Comparison of ENCODE assay signal across 14 mouse cellular contexts in genomic region chr4:106227428-106227827, GRCm38 (mm10).
DNase-seq lines count a peak whose midpoint lies in the region; ATAC-seq and TF ChIP-seq lines count a peak whose summit lies in the region.
"Had no signal": no experiment of that assay in that cellular context is flagged by ENCODE, and none has a peak within 500 bp of the region (broad histone marks: within the 10 kb centered on the region; RNA-seq: fewer than 3 reads in every experiment).

No protein-coding gene starts in this region.

- no peaks in the 10 kb centered on the region for H3K36me3 ChIP-seq in forebrain, embryonic 14.5 days (ENCODE audit: control insufficient read depth, insufficient read depth, low read length)
- no peaks in the 10 kb centered on the region for H3K36me3 ChIP-seq in forebrain, embryonic 12.5 days (replicated peaks)
- no peaks in the 10 kb centered on the region for H3K36me3 ChIP-seq in embryonic facial prominence, embryonic 10.5 days (replicated peaks)
- H3K36me3 ChIP-seq: embryonic facial prominence, embryonic 12.5 days; limb, embryonic 13.5 days; stomach, embryonic 15.5 days had no signal

- peak; percentile 68 for TF ChIP-seq CTCF in layer of hippocampus, adult 2 months (conservative IDR thresholded peaks at IDR 0.05)

- ATAC-seq in forebrain, embryonic 14.5 days, result no peak
- ATAC-seq in forebrain, embryonic 12.5 days (ENCODE audit: low FRiP score), result no peak
- ATAC-seq: inflammation-experienced regulatory T-cells, adult 6 months had no signal

- H3K4me1 ChIP-seq in forebrain, embryonic 14.5 days (ENCODE audit: control insufficient read depth, insufficient read depth, low read length), result no peaks in the 10 kb centered on the region
- H3K4me1 ChIP-seq in forebrain, embryonic 12.5 days, result no peaks in the 10 kb centered on the region
- peaks cover 9% of the 10 kb centered on the region for H3K4me1 ChIP-seq in embryonic facial prominence, embryonic 10.5 days
- H3K4me1 ChIP-seq: stomach, embryonic 15.5 days had no signal

- H3K27me3 ChIP-seq in forebrain, embryonic 14.5 days (replicated peaks; ENCODE audit: control insufficient read depth, insufficient read depth, low read length), result no peaks in the 10 kb centered on the region
- no peaks in the 10 kb centered on the region for H3K27me3 ChIP-seq in forebrain, embryonic 12.5 days
- no peaks in the 10 kb centered on the region for H3K27me3 ChIP-seq in embryonic facial prominence, embryonic 10.5 days (replicated peaks; ENCODE audit: low read depth, poor library complexity, severe bottlenecking)
- H3K27me3 ChIP-seq: embryonic facial prominence, embryonic 12.5 days; stomach, embryonic 15.5 days had no signal

- H3K9ac ChIP-seq in forebrain, embryonic 14.5 days (ENCODE audit: low read length), result no peak overlapping the region
- no peak overlapping the region for H3K9ac ChIP-seq in forebrain, embryonic 12.5 days
- H3K9ac ChIP-seq: embryonic facial prominence, embryonic 12.5 days; limb, embryonic 13.5 days; stomach, embryonic 15.5 days had no signal

- no peak overlapping the region for H3K4me2 ChIP-seq in forebrain, embryonic 14.5 days (ENCODE audit: low read length)
- H3K4me2 ChIP-seq in forebrain, embryonic 12.5 days, result no peak overlapping the region
- H3K4me2 ChIP-seq: embryonic facial prominence, embryonic 12.5 days; limb, embryonic 13.5 days; stomach, embryonic 15.5 days had no signal

- 52% methylated on average over 8 of the region's 8 CpGs for WGBS in forebrain, embryonic 14.5 days
- WGBS in forebrain, embryonic 12.5 days, result 69% methylated on average over 8 of the region's 8 CpGs
- 68% methylated on average over 8 of the region's 8 CpGs for WGBS in embryonic facial prominence, embryonic 10.5 days

- peak; percentile 36 for DNase-seq in forebrain, embryonic 14.5 days (ENCODE audit: low spot score)
- DNase-seq in layer of hippocampus, adult 2 months (ENCODE audit: low spot score in 2 of 2), result peak in 1 of 2 experiments; percentile 22
- no peak for DNase-seq in layer of hippocampus, adult 9-10 months (ENCODE audit: low spot score)
- DNase-seq in 3T3-L1 (ENCODE audit: low read depth, low spot score), result peak; percentile 41
- DNase-seq in embryonic facial prominence, embryonic 10.5 days (ENCODE audit: low spot score), result peak; percentile 60
- DNase-seq in spleen, postnatal 14 days (ENCODE audit: low spot score in 2 of 2), result no peak
- no peak for DNase-seq in adrenal gland, postnatal 4 days (ENCODE audit: low spot score in 2 of 2)

- no peak overlapping the region for H3K4me3 ChIP-seq in forebrain, embryonic 14.5 days (ENCODE audit: low read depth, low read length)
- H3K4me3 ChIP-seq in forebrain, embryonic 12.5 days (replicated peaks), result no peak overlapping the region
- no peak overlapping the region for H3K4me3 ChIP-seq in layer of hippocampus, adult 2 months
- H3K4me3 ChIP-seq in embryonic facial prominence, embryonic 10.5 days, result no peak overlapping the region
- H3K4me3 ChIP-seq: embryonic facial prominence, embryonic 12.5 days; limb, embryonic 13.5 days; myocyte; stomach, embryonic 15.5 days had no signal

- H3K9me3 ChIP-seq in forebrain, embryonic 14.5 days (replicated peaks; ENCODE audit: control insufficient read depth, low read length), result no peaks in the 10 kb centered on the region
- H3K9me3 ChIP-seq in forebrain, embryonic 12.5 days, result no peaks in the 10 kb centered on the region
- H3K9me3 ChIP-seq in embryonic facial prominence, embryonic 10.5 days, result no peaks in the 10 kb centered on the region
- H3K9me3 ChIP-seq: embryonic facial prominence, embryonic 12.5 days; limb, embryonic 13.5 days; stomach, embryonic 15.5 days had no signal

- H3K27ac ChIP-seq in forebrain, embryonic 14.5 days (ENCODE audit: low read depth, low read length), result no peak overlapping the region
- H3K27ac ChIP-seq in forebrain, embryonic 12.5 days, result no peak overlapping the region
- H3K27ac ChIP-seq in layer of hippocampus, adult 2 months, result no peak overlapping the region
- no peak overlapping the region for H3K27ac ChIP-seq in embryonic facial prominence, embryonic 10.5 days (replicated peaks)
- H3K27ac ChIP-seq: embryonic facial prominence, embryonic 12.5 days; limb, embryonic 13.5 days; macrophage; stomach, embryonic 15.5 days had no signal

Comparison
In these comparisons a context has a peak if more than half of its experiments do, and no peak if none do; other contexts are left out.
1. DNase-seq: peak in forebrain, embryonic 14.5 days (single experiment), 3T3-L1 (single experiment) and embryonic facial prominence, embryonic 10.5 days (single experiment); none in layer of hippocampus, adult 9-10 months (single experiment), spleen, postnatal 14 days (0 of 2) and adrenal gland, postnatal 4 days (0 of 2).